Mouse (Mus musculus): ENCODE data around the gene 2310030G06Rik.

The 2310030G06Rik gene

DNA sequence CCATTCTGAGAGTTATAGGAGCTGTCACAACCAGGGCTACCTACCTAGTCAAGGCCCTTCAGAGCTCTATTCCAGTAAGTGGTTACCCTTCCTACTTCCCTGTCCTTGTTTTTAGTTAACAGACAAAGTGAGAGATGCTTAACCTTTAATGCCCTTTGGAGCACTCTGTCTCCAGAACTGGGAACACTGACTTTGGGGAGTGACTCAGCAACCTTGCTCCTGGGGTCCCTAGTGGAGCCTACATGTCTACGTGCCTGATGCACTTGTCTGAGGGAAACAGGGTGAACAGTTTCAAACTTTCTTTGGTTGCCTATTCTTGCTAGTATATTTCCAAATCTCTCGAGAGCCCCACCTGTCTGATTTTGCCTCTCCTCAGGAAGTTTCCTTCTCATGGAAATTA, 3.6 kb downstream of the 2310030G06Rik start:
- in situ Hi-C loops (cut with MboI, MseI) = no loop called here

GRCm38 (mm10) chr9:50742261-50742660, 4.1 kb downstream of the 2310030G06Rik start:
- in situ Hi-C loops (cut with MboI, MseI) = no loop called here

- in situ Hi-C loops (cut with MboI, MseI) = no loop called here
Measured at GRCm38 (mm10) chr9:50740867-50741784, 5.2 kb downstream of the 2310030G06Rik start.

- in situ Hi-C loops (cut with MboI, MseI) = no loop called here
Measured at GRCm38 (mm10) chr9:50738914-50739870, 7.1 kb downstream of the 2310030G06Rik start, which contains the start of gene Dixdc1. TSS of gene Dixdc1 (minus strand) at chr9:50739517.

GRCm38 (mm10) chr9:50734989-50735388, 11.3 kb downstream of the 2310030G06Rik start:
- in situ Hi-C loops (cut with MboI, MseI) = no loop called here

GRCm38 (mm10) chr9:50732560-50732959, 13.8 kb downstream of the 2310030G06Rik start:
- in situ Hi-C loops (cut with MboI, MseI) = no loop called here

DNA sequence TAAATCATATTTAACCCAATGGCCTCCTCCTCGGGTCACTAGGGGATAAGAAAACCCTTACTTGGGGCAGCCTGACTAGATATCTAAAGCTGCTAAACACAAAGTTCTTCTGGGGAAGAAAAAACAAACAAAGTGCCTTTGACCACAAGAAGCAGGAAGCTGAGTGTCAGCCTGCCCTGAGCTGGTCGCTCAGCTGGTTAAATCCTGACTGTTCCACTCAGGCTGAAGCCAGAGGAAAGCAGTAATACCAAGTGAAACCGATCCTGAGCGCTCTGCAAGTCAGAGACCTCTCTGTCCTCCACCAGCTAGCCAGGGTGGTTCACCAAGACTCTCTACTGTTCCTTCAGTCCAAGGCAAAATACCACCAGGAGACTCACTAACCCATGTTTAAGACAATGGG, 16.7 kb downstream of the 2310030G06Rik start:
- in situ Hi-C loops (cut with MboI, MseI) = no loop called here

DNA sequence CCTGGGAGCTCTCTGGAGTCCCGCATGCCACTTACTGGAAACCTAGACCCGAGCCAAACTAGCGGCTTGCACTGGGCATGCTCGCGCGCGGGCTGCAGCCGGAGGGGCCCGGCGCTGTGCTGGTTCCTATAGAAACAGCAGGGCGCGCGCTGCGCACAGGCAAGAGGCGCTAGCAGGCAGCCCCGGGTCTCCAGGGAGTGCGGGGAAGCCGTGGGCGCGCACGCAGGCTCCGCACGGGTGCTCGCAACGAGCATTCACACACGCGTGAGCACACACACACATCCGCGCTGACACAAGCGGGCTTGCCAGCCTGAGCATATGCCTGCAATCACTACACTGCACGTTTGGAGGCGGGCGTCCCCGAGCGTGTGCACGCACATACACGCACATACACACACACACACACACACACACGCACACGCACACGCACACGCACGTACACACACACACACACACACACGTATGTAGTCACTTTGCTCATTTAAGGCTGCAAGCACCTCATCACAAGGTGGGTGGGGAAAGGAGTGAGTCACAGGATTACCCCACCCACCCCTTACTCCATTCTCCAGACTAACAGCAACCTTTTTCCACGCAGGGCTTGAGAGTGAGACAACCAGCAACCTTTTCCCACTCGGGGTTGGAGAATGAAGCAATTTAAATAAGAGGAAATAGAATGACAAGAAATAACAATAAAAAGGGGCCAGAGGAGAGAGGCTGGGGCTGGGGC, 18.2 kb downstream of the 2310030G06Rik start:
- in situ Hi-C loops (cut with MboI, MseI) = no loop called here

- in situ Hi-C loops (cut with MboI, MseI) = no loop called here
Measured at GRCm38 (mm10) chr9:50727171-50727924, 19.0 kb downstream of the 2310030G06Rik start.

- in situ Hi-C loops (cut with MboI, MseI) = no loop called here
Measured at GRCm38 (mm10) chr9:50725921-50726590, 20.3 kb downstream of the 2310030G06Rik start.

DNA sequence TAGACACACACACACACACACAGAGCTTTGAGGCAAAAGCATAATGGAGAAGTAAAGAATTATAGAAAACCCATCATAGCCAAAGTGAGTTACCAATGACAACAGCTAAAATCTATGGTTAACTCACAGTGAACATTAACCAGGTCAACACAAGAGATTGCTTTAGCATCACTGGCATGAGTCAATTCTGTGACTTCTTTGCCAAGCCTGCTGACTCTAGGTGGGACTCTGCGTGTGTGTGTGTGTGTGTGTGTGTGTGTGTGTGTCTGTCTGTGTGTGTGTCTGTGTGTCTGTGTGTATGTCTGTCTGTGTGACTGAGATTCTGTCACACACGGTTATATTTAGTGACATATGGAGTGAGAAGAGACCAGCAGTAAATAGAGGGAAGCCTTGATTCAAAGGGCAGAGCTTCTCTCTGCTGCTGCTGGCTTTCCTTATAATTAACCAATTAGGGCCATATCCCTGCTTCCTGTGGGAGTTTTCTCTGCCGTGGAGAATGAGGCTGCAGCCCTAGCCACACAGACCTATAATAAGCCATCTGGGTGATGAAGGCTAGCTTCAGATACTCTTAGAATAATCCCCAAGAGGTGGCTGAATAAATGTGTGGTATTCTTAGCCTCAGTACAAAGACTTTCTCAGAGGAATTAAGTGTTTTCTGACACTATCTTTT, 21.5 kb downstream of the 2310030G06Rik start:
- in situ Hi-C loops (cut with MboI, MseI) = no loop called here

- in situ Hi-C loops (cut with MboI, MseI) = no loop called here
Measured at GRCm38 (mm10) chr9:50724147-50724546, 22.2 kb downstream of the 2310030G06Rik start.

GRCm38 (mm10) chr9:50723406-50723805, 22.9 kb downstream of the 2310030G06Rik start:
- in situ Hi-C loops (cut with MboI, MseI) = no loop called here

- in situ Hi-C loops (cut with MboI, MseI) = no loop called here
Measured at GRCm38 (mm10) chr9:50722451-50722911, 23.9 kb downstream of the 2310030G06Rik start.

DNA sequence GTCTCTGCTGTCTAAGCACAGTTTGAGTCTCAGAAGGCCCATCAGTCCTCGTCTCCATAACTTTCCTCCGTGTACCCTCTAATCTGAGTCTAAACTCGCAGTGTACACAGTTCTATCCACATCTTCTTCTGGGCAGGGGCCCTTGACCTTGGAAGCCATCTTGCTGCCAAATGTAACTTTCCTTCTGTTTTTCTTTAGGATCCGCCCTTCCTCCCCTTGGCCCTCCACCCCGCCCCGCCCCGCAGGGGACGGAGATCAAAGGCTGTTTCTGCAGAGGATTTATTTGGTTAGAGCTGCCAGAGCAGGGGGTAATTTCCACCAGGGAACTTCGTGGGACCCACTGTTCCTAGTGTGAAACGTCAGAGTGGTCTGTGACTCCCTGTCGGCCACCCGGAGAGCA, 25.3 kb downstream of the 2310030G06Rik start:
- in situ Hi-C loops (cut with MboI, MseI) = no loop called here

- in situ Hi-C loops (cut with MboI, MseI) = no loop called here
Measured at GRCm38 (mm10) chr9:50718878-50719277, 27.5 kb downstream of the 2310030G06Rik start.

- in situ Hi-C loops (cut with MboI, MseI) = no loop called here
Measured at GRCm38 (mm10) chr9:50714188-50714587, 32.1 kb downstream of the 2310030G06Rik start.

- in situ Hi-C loops (cut with MboI, MseI) = no loop called here
Measured at GRCm38 (mm10) chr9:50711337-50711736, 35.0 kb downstream of the 2310030G06Rik start.

DNA sequence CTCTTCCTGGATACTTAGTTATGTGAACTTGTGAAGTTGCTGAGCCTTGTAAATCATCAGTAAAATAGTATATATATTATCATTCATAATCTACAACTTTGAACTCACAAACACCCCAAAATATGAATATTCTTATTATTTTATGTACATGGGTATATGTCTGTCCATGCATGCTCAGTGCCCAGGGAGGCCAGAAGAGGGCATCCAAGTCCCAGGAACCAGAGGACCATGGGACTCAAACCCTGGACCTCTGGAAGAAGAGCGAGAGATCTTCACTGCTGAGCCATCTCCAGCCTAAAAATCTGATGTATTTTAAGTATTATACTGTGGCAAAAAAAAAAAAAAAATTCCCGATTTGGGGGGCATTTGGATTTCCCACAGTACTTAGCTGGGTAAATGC, 37.2 kb downstream of the 2310030G06Rik start:
- in situ Hi-C loops (cut with MboI, MseI) = no loop called here
